Mouse (Mus musculus): Measurements from ENCODE around the gene Cant1.

- no peak for TF ChIP-seq GATA1 (IDR thresholded peaks at IDR 0.05; ENCODE audit: low read length)
- no peak for TF ChIP-seq TAL1 (IDR thresholded peaks at IDR 0.05; ENCODE audit: low read length)
Measured at GRCm38 (mm10) chr11:118443201-118443970, 24.5 kb upstream of the Cant1 start.
